Mouse (Mus musculus) central nervous system, embryonic 11.5 days (tissue): ENCODE data around the gene Spata1. TPM values are rescaled to one million over a fixed set of nuclear protein-coding genes. Genes with fewer than 3 reads are reported as not detected.

Experiments used
- polyA plus RNA-seq: library from polyadenylated mRNA; depleted of rRNA; stranded (reverse); fragments of >200 nt; gene quantifications from 2 replicates; pipeline ENCODE4 v1.2.3, GENCODE M21; 2012; rRNA removed

Spata1 gene
- 9.0 and 11.3 TPM in 2 replicates for polyA plus RNA-seq

DNA sequence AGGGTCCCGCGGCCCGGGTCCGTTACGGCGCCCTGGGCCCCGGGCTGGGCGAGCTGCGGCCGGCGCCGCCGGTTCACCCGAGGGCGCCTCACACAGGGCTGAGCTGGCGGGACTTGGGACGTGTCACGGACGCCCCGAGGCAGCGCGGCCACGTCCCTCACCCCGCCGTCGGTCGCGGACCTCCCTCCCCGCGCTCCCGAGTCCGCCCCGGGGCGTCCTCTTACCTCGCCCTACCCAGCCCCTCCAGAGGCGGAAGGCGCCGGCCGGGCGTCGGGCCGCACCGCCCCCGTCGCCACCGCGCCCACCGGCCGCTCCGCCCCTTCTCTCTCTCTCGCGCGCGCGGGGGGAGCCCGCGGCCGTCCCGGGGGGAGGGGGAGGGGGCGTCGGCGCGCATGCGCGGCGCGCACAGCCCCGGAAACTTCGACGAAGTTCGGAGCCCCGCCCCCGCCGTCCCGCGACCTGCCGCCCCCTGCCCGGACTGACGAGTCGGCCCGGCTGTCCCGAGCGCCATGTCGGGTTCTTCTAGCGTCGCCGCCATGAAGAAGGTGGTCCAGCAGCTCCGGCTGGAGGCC is at the start of gene Spata1, which contains the start of gene Gng5:
Gene Spata1, minus strand, starts transcription at position 323 of the 572 bp plus-strand sequence.
Gene Gng5, plus strand, starts transcription at position 377 of the 572 bp plus-strand sequence.

DNA sequence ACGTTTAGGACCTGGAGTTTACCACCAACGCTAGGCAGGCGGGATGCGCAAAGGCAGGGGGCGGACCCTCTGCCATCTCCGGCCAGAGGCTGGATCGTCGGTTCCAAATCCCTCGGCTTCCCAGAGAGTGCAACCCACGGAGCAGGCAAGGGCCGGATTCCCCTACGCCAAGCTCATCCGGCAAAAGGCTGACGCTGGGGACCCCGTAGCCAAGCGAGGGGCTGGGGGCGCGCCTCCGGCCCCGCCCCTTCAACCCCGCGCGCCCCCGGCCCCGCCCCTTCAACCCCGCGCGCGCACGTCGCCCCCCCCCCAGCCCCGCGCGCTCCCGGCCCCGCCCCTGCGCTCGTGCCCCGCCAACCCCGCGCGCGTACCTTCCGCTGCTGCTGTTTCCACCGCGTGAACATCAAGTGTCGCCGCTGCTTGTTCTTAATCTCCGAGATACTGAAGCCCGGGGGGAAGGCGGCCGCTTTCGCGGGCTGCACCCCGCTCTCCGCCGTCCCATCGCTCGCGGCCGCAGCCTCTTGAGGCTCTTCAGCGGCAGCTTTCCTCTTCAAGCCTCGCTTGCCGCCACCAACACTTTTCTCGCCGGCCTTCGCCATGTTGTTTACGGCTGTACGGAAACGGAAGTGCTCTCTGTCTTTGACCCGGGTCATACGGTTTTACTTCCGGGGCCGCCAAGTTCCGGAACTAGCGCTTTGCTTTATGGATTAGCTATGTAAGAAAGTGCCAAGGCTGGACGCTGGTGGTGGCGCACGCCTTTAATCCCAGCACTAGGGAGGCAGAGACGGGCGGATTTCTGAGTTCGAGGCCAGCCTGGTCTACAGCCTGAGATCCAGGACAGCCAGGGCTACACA is 21.5 kb upstream of the Spata1 start, which contains the start of gene Rpf1:
Gene Rpf1, minus strand, starts transcription at position 632 of the 854 bp plus-strand sequence.

DNA sequence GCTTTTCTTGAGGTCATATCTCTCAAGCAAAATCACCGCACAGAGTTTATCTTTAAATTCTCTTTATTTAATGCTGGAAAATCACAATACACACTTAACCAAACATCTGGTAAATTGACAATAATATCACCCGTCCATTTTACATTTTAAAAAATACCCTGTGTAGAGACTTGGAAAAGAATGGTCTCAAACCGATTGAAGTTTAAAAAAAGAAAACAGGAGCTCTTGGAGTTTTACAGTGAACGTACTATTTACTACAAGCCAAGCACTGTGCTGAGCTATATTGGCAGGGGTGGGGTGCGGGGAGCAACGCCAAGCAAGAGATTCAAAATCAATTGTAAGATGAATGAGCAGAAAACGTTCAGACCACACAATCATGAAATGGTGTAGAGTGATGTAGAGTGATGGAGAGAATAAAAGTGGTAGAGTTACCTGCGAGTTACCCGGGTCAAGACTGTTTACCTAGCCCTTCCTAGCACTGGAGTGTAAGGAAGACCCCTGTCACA is 49.8 kb downstream of the Spata1 start, which contains the start of gene Ctbs:
Gene Ctbs, plus strand, starts transcription at position 51 of the 506 bp plus-strand sequence.

Other genes with a start within 250 kb of the Spata1 start
- gene Ssx2ip, start 95.1 kb downstream of the Spata1 start, polyA plus RNA-seq = 17.2 and 22.1 TPM in 2 replicates
- gene Ctbs, start 50.0 kb downstream of the Spata1 start, polyA plus RNA-seq = 2.1 and 4.1 TPM in 2 replicates
- gene Gng5, start 54 bp upstream of the Spata1 start, polyA plus RNA-seq = 203 and 429 TPM in 2 replicates
- gene Rpf1, start 21.7 kb upstream of the Spata1 start, polyA plus RNA-seq = 55.2 and 63.2 TPM in 2 replicates
- 0.16 TPM in 1 of 2 replicates, not detected in the other for gene Uox, start 70.7 kb upstream of the Spata1 start, polyA plus RNA-seq
- gene Dnase2b, start 115.8 kb upstream of the Spata1 start, polyA plus RNA-seq = 0.05 TPM in 1 of 2 replicates, not detected in the other
- gene 4930503B20Rik, start 151.6 kb upstream of the Spata1 start, polyA plus RNA-seq = 0.12 TPM in 1 of 2 replicates, not detected in the other
- gene Samd13, start 185.8 kb upstream of the Spata1 start, polyA plus RNA-seq = 0.26 and 0.42 TPM in 2 replicates